Mouse (Mus musculus) limb, embryonic 15.5 days (tissue): ENCODE measurements around the gene Icam4. TPM values are rescaled to one million over a fixed set of nuclear protein-coding genes. Genes with fewer than 3 reads are reported as not detected.
"Not testable (repeated sequence)": the region's sequence is repeated elsewhere in the genome, so short reads cannot be mapped to it uniquely, and the experiment has no call there.

Experiments used
- ATAC-seq: fragments of 200-750 bp; cut with Nextera tagmentation; 2 replicates; pipeline ENCODE4 v1.8.0; 2017; ENCODE audit warnings: low read depth, moderate TSS enrichment; ENCODE audit not compliant: insufficient number of reproducible peaks, low FRiP score, low TSS enrichment
- H3K27ac ChIP-seq: fragments of 300-500 bp; sonication (generic); 2 replicates; pipeline ENCODE4 v1.5.1; 2015; ENCODE audit warnings: moderate library complexity, mild to moderate bottlenecking, inconsistent platforms
- H3K27me3 ChIP-seq: fragments of 300-500 bp; sonication (generic); 2 replicates; pipeline ENCODE4 v1.6.1; 2015; ENCODE audit warnings: inconsistent platforms
- H3K36me3 ChIP-seq: fragments of 300-500 bp; sonication (generic); 2 replicates; pipeline ENCODE4 v1.6.1; 2015; ENCODE audit warnings: inconsistent platforms
- H3K4me1 ChIP-seq: fragments of 300-500 bp; sonication (generic); 2 replicates; pipeline ENCODE4 v1.6.1; 2015; ENCODE audit warnings: inconsistent platforms
- H3K4me2 ChIP-seq: fragments of 300-500 bp; sonication (generic); 2 replicates; pipeline ENCODE4 v1.6.1; 2015; ENCODE audit warnings: mild to moderate bottlenecking, inconsistent platforms
- H3K4me3 ChIP-seq: fragments of 300-500 bp; sonication (generic); 2 replicates; pipeline ENCODE4 v1.5.1; 2015; ENCODE audit warnings: mild to moderate bottlenecking, inconsistent platforms
- H3K9ac ChIP-seq: fragments of 300-500 bp; sonication (generic); 2 replicates; pipeline ENCODE4 v1.6.1; 2015; ENCODE audit warnings: inconsistent platforms
- H3K9me3 ChIP-seq: fragments of 300-500 bp; sonication (generic); 2 replicates; pipeline ENCODE4 v1.6.1; 2016; ENCODE audit warnings: inconsistent platforms
- WGBS: fragments of 180-500 bp; shearing (Covaris S2); methylation state at CpG from one replicate; pipeline ENCODE4 v1.1.7; 2015; 5-methylcytosine and 5-hydroxymethylcytosine counted together
- polyA plus RNA-seq: library from polyadenylated mRNA; unstranded; fragments of >200 nt; fragmentation: Nextera tagmentation; extraction: Ambion mirVana; gene quantifications from 2 replicates; pipeline ENCODE4 v1.2.1, GENCODE M21; 2015

Gene Icam4
- polyA plus RNA-seq, 1 experiment from 2014 or later, result 3.0 TPM

GRCm38 (mm10) chr9:21037481-21037891, 8.3 kb downstream of the Icam4 start:
- Histone ChIP-seq H3K27me3 (peaks cover 80% of the 10 kb centered on the region), H3K9ac (peak overlapping the region; percentile 37), H3K27ac (no peak overlapping the region), H3K4me3 (peak overlapping the region; percentile 40), H3K9me3 (no peaks in the 10 kb centered on the region), H3K4me2 (peak overlapping the region; percentile 70), H3K36me3 (no peaks in the 10 kb centered on the region), H3K4me1 (peaks cover 39% of the 10 kb centered on the region)
- WGBS, result 3% methylated on average over 31 of the region's 31 CpGs
- ATAC-seq, result no peak

- Histone ChIP-seq H3K4me3 (no peak overlapping the region), H3K4me1 (peaks cover 25% of the 10 kb centered on the region), H3K36me3 (no peaks in the 10 kb centered on the region), H3K27ac (no peak overlapping the region), H3K9ac (no peak overlapping the region), H3K4me2 (no peak overlapping the region), H3K9me3 (no peaks in the 10 kb centered on the region), H3K27me3 (peaks cover 59% of the 10 kb centered on the region)
- ATAC-seq, result no peak
- WGBS, result 77% methylated on average over 3 of the region's 3 CpGs
Observed at GRCm38 (mm10) chr9:21039779-21040178, 10.6 kb downstream of the Icam4 start.

GRCm38 (mm10) chr9:21041308-21041707, 12.1 kb downstream of the Icam4 start:
- Histone ChIP-seq H3K4me1 (peaks cover 16% of the 10 kb centered on the region), H3K9me3 (no peaks in the 10 kb centered on the region), H3K4me2 (no peak overlapping the region), H3K4me3 (no peak overlapping the region), H3K9ac (no peak overlapping the region), H3K36me3 (no peaks in the 10 kb centered on the region), H3K27me3 (peaks cover 43% of the 10 kb centered on the region), H3K27ac (no peak overlapping the region)
- WGBS, result 38% methylated on average over 4 of the region's 4 CpGs
- ATAC-seq, result no peak

GRCm38 (mm10) chr9:21043563-21043962, 14.4 kb downstream of the Icam4 start:
- Histone ChIP-seq H3K9ac (no peak overlapping the region), H3K27ac (no peak overlapping the region), H3K4me2 (no peak overlapping the region), H3K4me3 (no peak overlapping the region), H3K27me3 (peaks cover 21% of the 10 kb centered on the region), H3K36me3 (no peaks in the 10 kb centered on the region), H3K9me3 (no peaks in the 10 kb centered on the region), H3K4me1 (no peaks in the 10 kb centered on the region)
- no peak for ATAC-seq
- WGBS, result 83% methylated on average over 4 of the region's 4 CpGs

- not testable (repeated sequence) for H3K9ac ChIP-seq, H3K4me1 ChIP-seq, H3K36me3 ChIP-seq, H3K4me3 ChIP-seq, H3K4me2 ChIP-seq, H3K9me3 ChIP-seq, H3K27ac ChIP-seq, H3K27me3 ChIP-seq, ATAC-seq
- WGBS, result 43% methylated on average over 1 of the region's 1 CpGs
Observed at GRCm38 (mm10) chr9:21044785-21045184, 15.6 kb downstream of the Icam4 start.

- Histone ChIP-seq H3K27me3 (peaks cover 6% of the 10 kb centered on the region; the same call in 1 of the 2 replicates), H3K27ac (no peak overlapping the region), H3K4me1 (no peaks in the 10 kb centered on the region), H3K9ac (no peak overlapping the region), H3K4me3 (no peak overlapping the region), H3K4me2 (no peak overlapping the region), H3K36me3 (no peaks in the 10 kb centered on the region), H3K9me3 (no peaks in the 10 kb centered on the region)
- no peak for ATAC-seq
- 78% methylated on average over 3 of the region's 3 CpGs for WGBS
Observed at GRCm38 (mm10) chr9:21045235-21045634, 16.1 kb downstream of the Icam4 start.

- Histone ChIP-seq H3K9ac (no peak overlapping the region), H3K4me2 (no peak overlapping the region), H3K9me3 (no peaks in the 10 kb centered on the region), H3K27me3 (no peaks in the 10 kb centered on the region), H3K4me1 (no peaks in the 10 kb centered on the region), H3K36me3 (no peaks in the 10 kb centered on the region), H3K27ac (no peak overlapping the region), H3K4me3 (no peak overlapping the region)
- ATAC-seq, result no peak
- 57% methylated on average over 10 of the region's 10 CpGs for WGBS
Observed at GRCm38 (mm10) chr9:21051578-21051977, 22.4 kb downstream of the Icam4 start.

- WGBS, result 87% methylated on average over 2 of the region's 2 CpGs
- no peaks in the 10 kb centered on the region for H3K9me3 ChIP-seq
- H3K27me3 ChIP-seq, result no peaks in the 10 kb centered on the region
- no peak overlapping the region for H3K4me3 ChIP-seq
- H3K36me3 ChIP-seq, result peaks cover 44% of the 10 kb centered on the region
- ATAC-seq, result no peak
- H3K27ac ChIP-seq, result no peak overlapping the region
- no peak overlapping the region for H3K4me2 ChIP-seq
- H3K9ac ChIP-seq, result no peak overlapping the region
- H3K4me1 ChIP-seq, result no peaks in the 10 kb centered on the region
Observed at GRCm38 (mm10) chr9:21062928-21063327, 33.8 kb downstream of the Icam4 start.

- H3K27me3 ChIP-seq, result no peaks in the 10 kb centered on the region
- H3K4me3 ChIP-seq, result no peak within 1 kb of the TSS
- H3K36me3 ChIP-seq, result peaks cover 57% of the 10 kb centered on the region
- ATAC-seq, result no peak
- H3K9ac ChIP-seq, result no peak within 1 kb of the TSS
- peaks cover 5% of the 10 kb centered on the region; the same call in 1 of the 2 replicates for H3K4me1 ChIP-seq
- H3K4me2 ChIP-seq, result no peak within 1 kb of the TSS
- no peaks in the 10 kb centered on the region for H3K9me3 ChIP-seq
- WGBS, result 86% methylated on average over 27 of the region's 27 CpGs
- no peak within 1 kb of the TSS for H3K27ac ChIP-seq
Observed at GRCm38 (mm10) chr9:21067006-21067684, 38.0 kb downstream of the Icam4 start, which contains the start of gene Zglp1. Gene Zglp1, minus strand, starts transcription at chr9:21067093.

GRCm38 (mm10) chr9:21072641-21073040, 43.5 kb downstream of the Icam4 start:
- 11% methylated on average over 4 of the region's 4 CpGs for whole genome bisulfite sequencing
- no peak for ATAC-seq
- Histone ChIP-seq H3K9ac (peak overlapping the region; percentile 83), H3K4me3 (peak overlapping the region; percentile 89), H3K27me3 (no peaks in the 10 kb centered on the region), H3K4me1 (peaks cover 16% of the 10 kb centered on the region), H3K27ac (0 out of 2 replicates have a peak overlapping the region, but pooled peaks have one; percentile 74), H3K36me3 (peaks cover 43% of the 10 kb centered on the region), H3K4me2 (peak overlapping the region; percentile 87), H3K9me3 (no peaks in the 10 kb centered on the region)

- Histone ChIP-seq H3K36me3 (peaks cover 43% of the 10 kb centered on the region), H3K4me1 (peaks cover 16% of the 10 kb centered on the region), H3K27me3 (no peaks in the 10 kb centered on the region), H3K9ac (peak within 1 kb of the TSS; percentile 83), H3K4me2 (peak within 1 kb of the TSS; percentile 87), H3K4me3 (peak within 1 kb of the TSS; percentile 89), H3K9me3 (no peaks in the 10 kb centered on the region), H3K27ac (peak within 1 kb of the TSS; percentile 74)
- 2% methylated on average over 58 of the region's 58 CpGs for WGBS
- peak; percentile 81 for ATAC-seq
Observed at GRCm38 (mm10) chr9:21073044-21073840, 44.1 kb downstream of the Icam4 start, which contains the start of the genes Gm49373 and Fdx1l. Gene Gm49373, minus strand, starts transcription at chr9:21073096. Gene Fdx1l, minus strand, starts transcription at chr9:21073614.

- H3K4me2 ChIP-seq, result peak overlapping the region; percentile 87; the same call in 1 of the 2 replicates
- no peak overlapping the region for H3K9ac ChIP-seq
- no peak overlapping the region for H3K4me3 ChIP-seq
- 74% methylated on average over 1 of the region's 1 CpGs for WGBS
- ATAC-seq, result no peak
- peak overlapping the region; percentile 74; the same call in 1 of the 2 replicates for H3K27ac ChIP-seq
- H3K27me3 ChIP-seq, result no peaks in the 10 kb centered on the region
- H3K4me1 ChIP-seq, result peaks cover 16% of the 10 kb centered on the region
- no peaks in the 10 kb centered on the region for H3K9me3 ChIP-seq
- peaks cover 48% of the 10 kb centered on the region for H3K36me3 ChIP-seq
Observed at GRCm38 (mm10) chr9:21074173-21074572, 45.0 kb downstream of the Icam4 start.
